Mouse (Mus musculus) neural tube, embryonic 14.5 days (tissue): Measurements from ENCODE around the gene Gm21969. TPM values are rescaled to one million over a fixed set of nuclear protein-coding genes. Genes with fewer than 3 reads are reported as not detected.
A peak's percentile ranks its signal among the peaks of the same experiment; 100 is the strongest.

Source experiments
- ATAC-seq: fragments of 200-750 bp; cut with Nextera tagmentation; 2 replicates; pipeline ENCODE4 v1.8.0; 2017; ENCODE audit warnings: low read depth, mild to moderate bottlenecking, moderate TSS enrichment, moderate library complexity
- H3K27ac ChIP-seq: fragments of 300-500 bp; sonication (generic); 2 replicates; pipeline ENCODE4 v1.5.1; 2014; ENCODE audit warnings: low read depth, mild to moderate bottlenecking, control low read depth, low read length, moderate library complexity, mixed read lengths
- H3K27me3 ChIP-seq: fragments of 300-500 bp; sonication (generic); 2 replicates; pipeline ENCODE4 v1.6.1; 2014; ENCODE audit warnings: low read length; ENCODE audit not compliant: control insufficient read depth, insufficient read depth
- H3K36me3 ChIP-seq: fragments of 300-500 bp; sonication (generic); 2 replicates; pipeline ENCODE4 v1.6.1; 2014; ENCODE audit warnings: low read length, mixed read lengths; ENCODE audit not compliant: control insufficient read depth, insufficient read depth
- H3K4me1 ChIP-seq: fragments of 300-500 bp; sonication (generic); 2 replicates; pipeline ENCODE4 v1.6.1; 2014; ENCODE audit warnings: low read length; ENCODE audit not compliant: control insufficient read depth, insufficient read depth
- H3K4me2 ChIP-seq: fragments of 300-500 bp; sonication (generic); 2 replicates; pipeline ENCODE4 v1.6.1; 2014; ENCODE audit warnings: mild to moderate bottlenecking, low read depth, low read length, control low read depth
- H3K4me3 ChIP-seq: fragments of 300-500 bp; sonication (generic); 2 replicates; pipeline ENCODE4 v1.5.1; 2014; ENCODE audit warnings: low read depth, low read length, control low read depth, mixed read lengths
- H3K9ac ChIP-seq: fragments of 300-500 bp; sonication (generic); replicated peaks from 2 replicates; pipeline ENCODE4 v1.6.1; 2014; ENCODE audit warnings: low read depth, mild to moderate bottlenecking, control low read depth, low read length, mixed read lengths
- H3K9me3 ChIP-seq: fragments of 300-500 bp; sonication (generic); 2 replicates; pipeline ENCODE4 v1.6.1; 2016; ENCODE audit warnings: low read length; ENCODE audit not compliant: control insufficient read depth
- WGBS: fragments of 180-500 bp; shearing (Covaris S2); extraction: QIAGEN DNeasy Blood & Tissue Kit; methylation state at CpG from one replicate; pipeline ENCODE4 v1.1.7; 2014; 5-methylcytosine and 5-hydroxymethylcytosine counted together
- polyA plus RNA-seq: library from polyadenylated mRNA; unstranded; fragments of >200 nt; fragmentation: Nextera tagmentation; extraction: Ambion mirVana; gene quantifications from 2 replicates; pipeline ENCODE4 v1.2.1, GENCODE M21; 2014

The Gm21969 gene
- polyA plus RNA-seq, 1 experiment from 2014 or later = not detected

DNA sequence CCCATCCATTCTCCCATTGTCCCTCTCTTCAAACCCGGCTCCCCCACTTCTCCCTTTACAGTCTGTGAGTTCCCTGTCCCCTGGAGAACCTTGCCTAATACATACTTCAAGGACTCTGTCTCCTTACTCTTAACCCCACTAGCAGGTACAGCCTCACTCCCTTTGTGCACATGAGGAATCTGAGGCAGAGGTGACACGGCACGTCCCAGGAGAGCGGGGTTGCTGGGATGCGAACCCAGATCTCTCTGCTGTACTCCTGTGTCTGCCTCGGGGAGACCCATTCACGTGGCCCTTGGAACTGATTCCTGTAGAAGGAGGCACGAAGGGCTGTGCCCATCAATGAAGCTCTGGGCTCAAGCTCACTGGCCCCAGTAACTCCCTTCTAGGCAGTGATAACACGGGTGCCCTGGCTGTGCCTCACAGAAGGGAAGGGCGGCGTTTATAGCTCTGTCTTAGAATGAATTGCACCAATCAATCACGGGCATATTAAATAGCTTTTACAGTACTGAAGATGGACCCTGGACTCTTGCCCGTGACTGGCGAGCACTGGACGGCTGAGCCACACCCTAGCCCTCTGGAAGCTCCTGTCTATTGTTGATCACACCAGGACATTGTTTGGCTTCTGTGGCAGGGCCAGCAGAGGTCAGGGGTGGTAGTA lies 47.2 kb downstream of the Gm21969 start:
- H3K4me3 ChIP-seq = no peak overlapping the region
- ATAC-seq = no peak
- H3K27me3 ChIP-seq = no peaks in the 10 kb centered on the region
- H3K4me2 ChIP-seq = no peak overlapping the region
- no peak overlapping the region for H3K27ac ChIP-seq
- H3K4me1 ChIP-seq = no peaks in the 10 kb centered on the region
- H3K9ac ChIP-seq = no peak overlapping the region
- peaks cover 11% of the 10 kb centered on the region; the same call in 1 of the 2 replicates for H3K36me3 ChIP-seq
- no peaks in the 10 kb centered on the region for H3K9me3 ChIP-seq
- WGBS = 47% methylated on average over 15 of the region's 15 CpGs

- no peaks in the 10 kb centered on the region for H3K4me1 ChIP-seq
- H3K4me2 ChIP-seq = no peak overlapping the region
- WGBS = 34% methylated on average over 11 of the region's 11 CpGs
- no peak overlapping the region for H3K4me3 ChIP-seq
- peaks cover 11% of the 10 kb centered on the region; the same call in 1 of the 2 replicates for H3K36me3 ChIP-seq
- no peaks in the 10 kb centered on the region for H3K9me3 ChIP-seq
- no peak overlapping the region for H3K9ac ChIP-seq
- H3K27me3 ChIP-seq = no peaks in the 10 kb centered on the region
- no peak overlapping the region for H3K27ac ChIP-seq
- ATAC-seq = no peak
Observed at GRCm38 (mm10) chr4:139650907-139651306, 47.9 kb downstream of the Gm21969 start.

GRCm38 (mm10) chr4:139653238-139653637 lies 50.3 kb downstream of the Gm21969 start, which contains the start of gene Tas1r2:
Gene Tas1r2, plus strand, starts transcription at chr4:139653538.
- H3K36me3 ChIP-seq = peaks cover 6% of the 10 kb centered on the region; the same call in 1 of the 2 replicates
- 83% methylated on average over 8 of the region's 8 CpGs for WGBS
- no peak within 1 kb of the TSS for H3K27ac ChIP-seq
- no peak within 1 kb of the TSS for H3K4me3 ChIP-seq
- no peaks in the 10 kb centered on the region for H3K9me3 ChIP-seq
- H3K27me3 ChIP-seq = no peaks in the 10 kb centered on the region
- no peak within 1 kb of the TSS for H3K9ac ChIP-seq
- ATAC-seq = no peak
- H3K4me2 ChIP-seq = no peak within 1 kb of the TSS
- no peaks in the 10 kb centered on the region for H3K4me1 ChIP-seq

GRCm38 (mm10) chr4:139661897-139662296 lies 58.9 kb downstream of the Gm21969 start:
- Histone ChIP-seq H3K4me2 (no peak overlapping the region), H3K27me3 (no peaks in the 10 kb centered on the region), H3K27ac (no peak overlapping the region), H3K9ac (no peak overlapping the region), H3K36me3 (no peaks in the 10 kb centered on the region), H3K4me3 (no peak overlapping the region), H3K9me3 (no peaks in the 10 kb centered on the region), H3K4me1 (no peaks in the 10 kb centered on the region)
- WGBS = 83% methylated on average over 14 of the region's 14 CpGs
- no peak for ATAC-seq

- Histone ChIP-seq H3K9ac (no peak overlapping the region), H3K4me1 (no peaks in the 10 kb centered on the region), H3K27ac (no peak overlapping the region), H3K27me3 (no peaks in the 10 kb centered on the region), H3K36me3 (no peaks in the 10 kb centered on the region), H3K4me2 (no peak overlapping the region), H3K9me3 (no peaks in the 10 kb centered on the region), H3K4me3 (no peak overlapping the region)
- WGBS = 36% methylated on average over 6 of the region's 6 CpGs
- no peak for ATAC-seq
Observed at GRCm38 (mm10) chr4:139667632-139668031, 64.6 kb downstream of the Gm21969 start.

- Histone ChIP-seq H3K9me3 (no peaks in the 10 kb centered on the region), H3K4me2 (no peak overlapping the region), H3K9ac (no peak overlapping the region), H3K36me3 (no peaks in the 10 kb centered on the region), H3K4me1 (no peaks in the 10 kb centered on the region), H3K27me3 (no peaks in the 10 kb centered on the region), H3K4me3 (no peak overlapping the region), H3K27ac (no peak overlapping the region)
- peak; percentile 69; the same call in 1 of the 2 replicates for ATAC-seq
- WGBS = 7% methylated on average over 6 of the region's 6 CpGs
Observed at GRCm38 (mm10) chr4:139669847-139670246, 66.9 kb downstream of the Gm21969 start.

DNA sequence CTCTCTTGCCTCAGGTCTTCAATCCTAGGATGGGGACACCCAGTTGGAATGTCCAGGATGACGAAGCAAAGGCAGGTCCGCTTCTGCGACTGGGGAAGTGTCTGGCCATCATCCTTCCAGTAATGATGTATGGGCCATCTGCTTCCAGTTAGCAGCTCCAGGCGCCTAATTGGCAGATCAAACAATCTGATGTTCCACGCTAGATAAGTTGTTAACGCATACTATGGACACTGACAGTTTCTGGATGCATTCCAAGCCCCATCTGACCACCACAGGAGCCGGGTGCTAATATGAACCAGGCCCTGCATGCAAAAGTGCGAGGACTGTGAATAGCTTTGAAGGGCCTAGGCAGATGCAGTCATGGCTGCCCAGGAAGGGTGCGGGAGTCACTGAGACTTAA lies 72.7 kb downstream of the Gm21969 start:
- no peak overlapping the region for H3K9ac ChIP-seq
- no peaks in the 10 kb centered on the region for H3K4me1 ChIP-seq
- 43% methylated on average over 9 of the region's 9 CpGs for WGBS
- H3K27me3 ChIP-seq = no peaks in the 10 kb centered on the region
- H3K36me3 ChIP-seq = no peaks in the 10 kb centered on the region
- ATAC-seq = no peak
- H3K4me2 ChIP-seq = no peak overlapping the region
- no peaks in the 10 kb centered on the region for H3K9me3 ChIP-seq
- H3K4me3 ChIP-seq = no peak overlapping the region
- no peak overlapping the region for H3K27ac ChIP-seq

- ATAC-seq = no peak
- no peaks in the 10 kb centered on the region for H3K36me3 ChIP-seq
Observed at GRCm38 (mm10) chr4:139683728-139684638, 81.0 kb downstream of the Gm21969 start.

GRCm38 (mm10) chr4:139684639-139685017 lies 81.6 kb downstream of the Gm21969 start:
- no peaks in the 10 kb centered on the region for H3K36me3 ChIP-seq
- no peaks in the 10 kb centered on the region for H3K4me1 ChIP-seq
- WGBS = 11% methylated on average over 3 of the region's 3 CpGs
- H3K9me3 ChIP-seq = no peaks in the 10 kb centered on the region
- ATAC-seq = no peak
- H3K27ac ChIP-seq = no peak overlapping the region
- H3K4me3 ChIP-seq = no peak overlapping the region
- H3K27me3 ChIP-seq = no peaks in the 10 kb centered on the region
- H3K9ac ChIP-seq = no peak overlapping the region
- H3K4me2 ChIP-seq = no peak overlapping the region

More at GRCm38 (mm10) chr4:139683728-139684638, 81.0 kb downstream of the Gm21969 start:
- H3K9ac ChIP-seq = no peak overlapping the region
- no peak overlapping the region for H3K4me2 ChIP-seq
- H3K27me3 ChIP-seq = no peaks in the 10 kb centered on the region
- H3K4me1 ChIP-seq = no peaks in the 10 kb centered on the region
- no peaks in the 10 kb centered on the region for H3K9me3 ChIP-seq
- WGBS = 80% methylated on average over 22 of the region's 22 CpGs
- H3K27ac ChIP-seq = no peak overlapping the region
- H3K4me3 ChIP-seq = no peak overlapping the region
